Mouse (Mus musculus): ENCODE results near the gene Thyn1. TPM values are rescaled to one million over a fixed set of nuclear protein-coding genes. Genes with fewer than 3 reads are reported as not detected.
A peak's percentile ranks its signal among the peaks of the same experiment; 100 is the strongest.

Thyn1 gene
- 151 and 155 TPM in 2 replicates for polyA plus RNA-seq (2016; fragmentation: Nextera tagmentation; extraction: Ambion mirVana)

DNA sequence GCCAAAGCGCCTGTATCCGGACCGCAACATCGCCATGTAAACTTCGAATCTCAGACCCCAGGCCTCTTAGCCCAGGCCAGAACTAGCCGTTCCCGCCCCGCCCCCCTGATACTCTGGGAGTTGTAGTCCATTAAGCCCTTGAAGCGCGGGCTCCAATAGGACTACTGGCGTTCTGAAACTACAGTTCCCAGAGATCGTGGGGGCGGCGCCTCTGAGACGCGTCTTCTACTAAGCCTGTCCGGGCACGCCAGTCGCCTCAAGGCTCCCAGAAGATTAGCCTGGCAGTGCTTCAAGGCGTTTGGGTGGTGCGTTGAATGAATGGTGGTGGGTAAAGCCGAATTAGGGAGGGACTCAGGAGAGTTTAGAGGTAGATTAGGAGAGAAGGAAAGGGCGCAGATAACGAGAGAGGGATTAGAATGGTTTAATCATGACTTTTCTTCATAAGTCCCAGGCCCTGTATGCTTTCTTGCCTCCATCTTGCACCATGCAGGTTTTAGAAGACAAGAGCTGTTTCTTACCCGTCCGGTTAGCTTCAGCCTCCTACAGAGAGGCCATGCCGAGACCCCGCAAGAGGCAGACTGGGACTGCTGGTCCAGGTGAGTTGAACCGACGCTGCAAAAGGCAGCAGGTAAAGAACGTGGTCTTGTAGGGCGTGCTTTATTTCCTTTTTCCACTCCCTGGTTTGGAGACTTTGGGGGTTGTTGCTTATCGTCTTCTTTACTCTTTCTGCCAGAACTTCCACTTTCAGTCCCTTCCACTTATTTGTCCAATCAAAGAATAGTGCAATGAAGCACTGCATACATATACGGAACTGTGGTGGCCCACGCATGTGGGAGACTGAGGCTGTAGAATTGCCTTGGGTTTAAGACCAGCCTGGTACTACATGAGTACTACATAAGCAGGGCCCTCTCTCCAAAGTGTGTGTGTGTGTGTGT lies at the start of gene Thyn1, which contains the start of gene Acad8:
Gene Thyn1, plus strand, starts transcription at position 250 of the 935 bp plus-strand sequence.
Gene Acad8, minus strand, starts transcription at position 106 of the 935 bp plus-strand sequence.
- no peaks in the 10 kb centered on the region for H3K27me3 ChIP-seq
- H3K9ac ChIP-seq = peak within 1 kb of the TSS; percentile 76
- no peaks in the 10 kb centered on the region for H3K9me3 ChIP-seq
- peak within 1 kb of the TSS; percentile 76 for H3K4me3 ChIP-seq
- peaks cover 16% of the 10 kb centered on the region for H3K36me3 ChIP-seq
- peak within 1 kb of the TSS; percentile 76 for H3K4me2 ChIP-seq (replicated peaks)
- peak within 1 kb of the TSS; percentile 75 for H3K27ac ChIP-seq
- 1% methylated on average over 35 of the region's 35 CpGs for WGBS
- peaks cover 21% of the 10 kb centered on the region for H3K4me1 ChIP-seq
- peak; percentile 99 for ATAC-seq (ENCODE audit: insufficient number of reproducible peaks, insufficient read depth, low FRiP score, low TSS enrichment)

DNA sequence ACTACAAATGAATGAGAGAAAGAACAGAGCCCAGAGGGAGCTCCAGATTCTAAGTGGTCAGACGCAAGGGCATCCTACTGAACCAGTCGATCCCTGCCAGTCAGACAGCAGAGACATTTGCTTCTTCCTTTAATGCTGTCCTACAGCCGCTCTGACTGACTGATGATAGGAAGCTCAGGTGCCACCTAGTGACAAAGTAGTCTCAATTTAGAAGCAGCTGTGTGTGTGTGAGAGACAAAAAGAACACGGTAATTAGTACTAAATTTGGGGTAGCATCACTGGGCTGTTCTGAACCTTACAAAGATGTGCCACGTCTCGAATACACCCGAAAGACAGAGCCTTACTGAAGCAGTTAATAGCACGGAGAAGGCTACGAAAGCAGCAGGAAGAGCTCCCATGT lies 21.8 kb upstream of the Thyn1 start:
- no peak overlapping the region for H3K4me3 ChIP-seq
- H3K27me3 ChIP-seq = no peaks in the 10 kb centered on the region
- no peaks in the 10 kb centered on the region for H3K9me3 ChIP-seq
- no peak overlapping the region for H3K27ac ChIP-seq
- 91% methylated on average over 9 of the region's 9 CpGs for WGBS
- no peak for ATAC-seq (ENCODE audit: insufficient number of reproducible peaks, insufficient read depth, low FRiP score, low TSS enrichment)
- H3K36me3 ChIP-seq = peaks cover 54% of the 10 kb centered on the region
- H3K4me1 ChIP-seq = no peaks in the 10 kb centered on the region
- H3K4me2 ChIP-seq (replicated peaks) = no peak overlapping the region
- no peak overlapping the region for H3K9ac ChIP-seq

DNA sequence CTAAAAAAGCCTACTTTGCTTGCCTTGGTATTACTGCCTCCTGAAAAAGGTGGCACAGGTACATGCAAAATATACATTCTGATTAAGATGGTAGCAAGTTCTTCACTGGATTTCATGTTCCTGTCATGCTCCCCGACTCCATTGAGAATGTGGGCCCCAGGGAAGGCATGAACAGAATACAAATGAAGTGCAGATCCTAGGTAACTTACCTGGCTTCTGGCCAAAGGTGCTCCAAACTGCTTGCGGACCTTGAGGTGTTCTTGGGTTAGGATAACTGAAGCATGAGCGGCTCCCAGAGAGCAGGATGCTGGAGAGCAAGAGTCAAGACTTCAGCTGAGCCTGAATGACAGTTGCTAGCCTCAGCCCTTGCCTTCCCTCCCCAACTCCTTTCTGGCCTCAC lies 20.7 kb upstream of the Thyn1 start:
- Histone ChIP-seq H3K27ac (no peak overlapping the region), H3K9ac (no peak overlapping the region), H3K4me3 (no peak overlapping the region), H3K4me1 (no peaks in the 10 kb centered on the region), H3K27me3 (no peaks in the 10 kb centered on the region), H3K36me3 (peaks cover 56% of the 10 kb centered on the region), H3K9me3 (no peaks in the 10 kb centered on the region), H3K4me2 (replicated peaks) (no peak overlapping the region)
- ATAC-seq (ENCODE audit: insufficient number of reproducible peaks, insufficient read depth, low FRiP score, low TSS enrichment) = no peak
- WGBS = 91% methylated on average over 3 of the region's 3 CpGs

DNA sequence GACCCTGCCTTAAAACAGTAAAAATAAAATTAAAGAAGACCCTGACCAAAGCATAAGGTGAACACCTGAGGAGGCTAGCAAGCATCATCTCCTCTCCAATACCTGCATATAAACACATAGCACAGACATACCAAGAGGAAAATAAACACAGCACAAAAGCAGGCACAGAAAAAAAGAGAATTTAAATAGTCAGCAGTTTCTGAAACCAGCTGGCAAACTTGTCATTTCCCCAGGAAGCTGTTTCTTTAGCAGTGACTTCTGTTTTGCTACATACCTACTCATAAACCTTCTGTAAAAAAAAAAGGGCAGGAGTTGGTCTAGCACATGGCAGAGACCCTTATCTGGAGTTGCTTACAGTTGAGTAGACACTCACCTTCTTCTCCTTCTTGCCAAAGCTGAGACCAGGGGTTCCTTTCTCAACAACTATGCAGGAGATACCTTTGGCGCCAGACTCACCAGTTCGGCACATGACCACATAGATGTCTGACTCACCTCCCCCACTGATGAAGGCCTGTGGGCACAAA lies 14.4 kb upstream of the Thyn1 start:
- no peak overlapping the region for H3K4me3 ChIP-seq
- no peak overlapping the region for H3K27ac ChIP-seq
- H3K9me3 ChIP-seq = no peaks in the 10 kb centered on the region
- peaks cover 57% of the 10 kb centered on the region for H3K36me3 ChIP-seq
- 93% methylated on average over 2 of the region's 2 CpGs for WGBS
- H3K9ac ChIP-seq = no peak overlapping the region
- H3K4me2 ChIP-seq (replicated peaks) = no peak overlapping the region
- ATAC-seq (ENCODE audit: insufficient number of reproducible peaks, insufficient read depth, low FRiP score, low TSS enrichment) = no peak
- H3K27me3 ChIP-seq = no peaks in the 10 kb centered on the region
- H3K4me1 ChIP-seq = no peaks in the 10 kb centered on the region

DNA sequence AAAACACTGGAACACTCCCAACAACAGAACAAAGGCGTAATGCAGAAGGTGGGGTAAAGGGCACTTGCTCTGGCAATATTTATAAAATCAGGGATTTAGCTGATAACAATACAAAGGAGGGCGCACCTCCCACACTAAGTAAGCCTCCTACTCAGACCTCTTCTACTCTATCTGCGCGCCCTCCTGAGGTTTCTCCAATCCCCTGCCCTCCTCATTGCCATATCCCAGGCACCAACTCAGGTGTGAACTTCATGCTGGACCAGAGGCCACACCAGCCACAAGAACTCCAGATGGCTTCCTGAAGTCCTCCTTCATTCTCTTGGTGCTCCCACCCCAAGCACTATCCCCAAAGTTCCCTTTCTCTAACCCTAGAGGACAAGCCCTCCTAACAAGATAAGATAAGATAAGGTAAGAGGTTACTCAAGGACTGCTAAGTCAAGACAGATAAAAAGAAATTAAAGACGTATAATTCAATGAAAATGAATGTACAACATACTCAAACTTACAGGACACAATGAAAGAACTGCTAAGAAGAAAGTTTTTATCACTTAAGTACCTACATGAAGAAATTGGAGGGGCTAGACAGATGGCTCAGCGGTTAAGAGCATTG lies 13.7 kb upstream of the Thyn1 start:
- WGBS = 95% methylated on average over 6 of the region's 6 CpGs
- Histone ChIP-seq H3K4me2 (replicated peaks) (no peak overlapping the region), H3K27ac (no peak overlapping the region), H3K36me3 (peaks cover 63% of the 10 kb centered on the region), H3K27me3 (no peaks in the 10 kb centered on the region), H3K4me1 (no peaks in the 10 kb centered on the region), H3K4me3 (no peak overlapping the region), H3K9me3 (no peaks in the 10 kb centered on the region), H3K9ac (no peak overlapping the region)
- ATAC-seq (ENCODE audit: insufficient number of reproducible peaks, insufficient read depth, low FRiP score, low TSS enrichment) = no peak

DNA sequence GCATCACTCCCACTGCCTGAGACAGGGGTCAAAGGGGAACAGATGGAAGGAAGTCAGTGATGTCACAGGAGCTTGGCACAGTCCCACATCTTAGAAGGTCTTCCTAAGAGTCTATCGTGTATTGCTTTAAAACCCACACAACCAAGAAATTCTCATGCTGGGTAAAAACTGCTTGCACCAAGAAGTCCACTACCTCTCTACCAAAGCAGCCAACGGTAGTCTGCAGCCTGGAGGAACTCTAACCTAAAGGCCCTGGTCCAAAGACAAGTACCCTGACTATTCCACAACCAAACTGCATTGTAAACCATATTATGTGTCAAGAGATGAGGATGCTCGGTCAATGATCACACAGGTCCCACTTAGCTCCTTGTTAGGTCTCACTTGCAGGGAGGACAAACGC lies 9.3 kb upstream of the Thyn1 start:
- H3K9ac ChIP-seq = no peak overlapping the region
- no peak overlapping the region for H3K4me2 ChIP-seq (replicated peaks)
- H3K4me3 ChIP-seq = no peak overlapping the region
- peaks cover 59% of the 10 kb centered on the region for H3K36me3 ChIP-seq
- H3K27ac ChIP-seq = no peak overlapping the region
- ATAC-seq (ENCODE audit: insufficient number of reproducible peaks, insufficient read depth, low FRiP score, low TSS enrichment) = no peak
- no peaks in the 10 kb centered on the region for H3K4me1 ChIP-seq
- 96% methylated on average over 4 of the region's 4 CpGs for WGBS
- H3K9me3 ChIP-seq = no peaks in the 10 kb centered on the region
- no peaks in the 10 kb centered on the region for H3K27me3 ChIP-seq

DNA sequence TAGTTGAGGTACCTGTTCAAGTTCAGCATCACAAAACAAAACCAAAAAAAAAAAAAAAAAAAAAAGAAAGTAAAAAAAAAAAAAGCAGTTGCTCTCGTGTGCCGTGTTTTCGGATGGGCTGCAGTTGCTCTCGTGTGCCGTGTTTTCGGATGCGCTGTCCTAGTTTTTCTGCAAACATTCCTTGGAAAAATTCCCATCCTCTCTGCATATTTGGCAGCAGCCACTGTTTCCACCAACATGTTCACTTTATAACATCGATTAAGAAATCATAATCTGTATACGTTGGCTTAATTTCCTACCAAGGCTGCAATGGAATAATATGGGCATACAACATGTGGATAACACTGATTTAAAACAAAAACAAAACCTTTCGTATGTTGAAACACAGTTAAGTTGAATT lies 6.4 kb upstream of the Thyn1 start:
- peaks cover 41% of the 10 kb centered on the region for H3K36me3 ChIP-seq
- ATAC-seq (ENCODE audit: insufficient number of reproducible peaks, insufficient read depth, low FRiP score, low TSS enrichment) = no peak
- no peaks in the 10 kb centered on the region for H3K27me3 ChIP-seq
- H3K9ac ChIP-seq = no peak overlapping the region
- H3K4me2 ChIP-seq (replicated peaks) = no peak overlapping the region
- no peak overlapping the region for H3K27ac ChIP-seq
- H3K4me3 ChIP-seq = no peak overlapping the region
- 92% methylated on average over 10 of the region's 10 CpGs for WGBS
- H3K4me1 ChIP-seq = 0 out of 2 replicates have a peak, but pooled peaks cover 3% of the 10 kb centered on the region
- H3K9me3 ChIP-seq = no peaks in the 10 kb centered on the region

DNA sequence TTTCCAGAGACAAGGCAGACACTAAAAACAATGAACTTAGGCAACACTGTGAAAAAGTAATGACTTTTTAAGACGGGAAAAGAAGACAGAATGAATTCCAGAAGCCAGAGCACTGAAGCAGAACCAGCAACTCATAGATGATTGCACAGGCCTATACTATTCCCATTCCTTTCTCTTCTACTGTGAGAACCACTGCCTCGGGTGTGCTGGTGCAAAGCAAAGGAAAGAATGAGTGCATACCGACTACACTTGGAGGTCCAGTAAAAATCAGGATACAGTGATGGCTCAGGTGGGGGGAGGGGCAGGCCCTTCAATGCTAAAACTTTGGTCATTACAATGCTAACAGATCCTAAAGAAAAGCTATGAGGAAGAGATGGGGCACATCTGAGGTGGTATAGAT lies 5.6 kb upstream of the Thyn1 start:
- H3K4me3 ChIP-seq = no peak overlapping the region
- ATAC-seq (ENCODE audit: insufficient number of reproducible peaks, insufficient read depth, low FRiP score, low TSS enrichment) = no peak
- H3K36me3 ChIP-seq = peaks cover 34% of the 10 kb centered on the region
- H3K4me2 ChIP-seq (replicated peaks) = no peak overlapping the region
- H3K27ac ChIP-seq = no peak overlapping the region
- no peaks in the 10 kb centered on the region for H3K27me3 ChIP-seq
- H3K9ac ChIP-seq = no peak overlapping the region
- H3K9me3 ChIP-seq = no peaks in the 10 kb centered on the region
- 0 out of 2 replicates have a peak, but pooled peaks cover 5% of the 10 kb centered on the region for H3K4me1 ChIP-seq
- 72% methylated on average over 3 of the region's 3 CpGs for WGBS

DNA sequence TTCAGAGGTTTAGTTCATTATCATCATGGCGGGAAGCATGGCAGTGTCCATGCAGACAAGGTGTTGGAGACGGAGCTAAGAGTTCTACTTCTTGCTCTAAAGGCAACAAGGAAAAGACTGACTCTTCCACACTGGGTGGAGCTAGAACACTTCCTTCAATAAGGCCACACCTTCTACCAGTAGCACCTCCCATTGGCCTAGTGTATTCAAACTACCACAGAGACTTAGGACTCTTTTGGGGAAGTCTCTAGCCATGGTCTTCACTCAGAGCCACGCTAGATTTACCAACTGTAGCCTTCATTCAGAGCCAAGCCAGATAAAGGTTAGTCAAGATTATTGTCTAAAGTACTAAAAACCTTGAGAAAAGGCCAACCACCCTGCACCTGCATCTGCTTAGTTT lies 2.4 kb upstream of the Thyn1 start:
- no peak overlapping the region for H3K4me2 ChIP-seq (replicated peaks)
- H3K9ac ChIP-seq = no peak overlapping the region
- no peak overlapping the region for H3K4me3 ChIP-seq
- 88% methylated on average over 3 of the region's 3 CpGs for WGBS
- no peak for ATAC-seq (ENCODE audit: insufficient number of reproducible peaks, insufficient read depth, low FRiP score, low TSS enrichment)
- no peaks in the 10 kb centered on the region for H3K27me3 ChIP-seq
- 0 out of 2 replicates have a peak, but pooled peaks cover 2% of the 10 kb centered on the region for H3K36me3 ChIP-seq
- H3K9me3 ChIP-seq = no peaks in the 10 kb centered on the region
- peaks cover 21% of the 10 kb centered on the region for H3K4me1 ChIP-seq
- no peak overlapping the region for H3K27ac ChIP-seq

DNA sequence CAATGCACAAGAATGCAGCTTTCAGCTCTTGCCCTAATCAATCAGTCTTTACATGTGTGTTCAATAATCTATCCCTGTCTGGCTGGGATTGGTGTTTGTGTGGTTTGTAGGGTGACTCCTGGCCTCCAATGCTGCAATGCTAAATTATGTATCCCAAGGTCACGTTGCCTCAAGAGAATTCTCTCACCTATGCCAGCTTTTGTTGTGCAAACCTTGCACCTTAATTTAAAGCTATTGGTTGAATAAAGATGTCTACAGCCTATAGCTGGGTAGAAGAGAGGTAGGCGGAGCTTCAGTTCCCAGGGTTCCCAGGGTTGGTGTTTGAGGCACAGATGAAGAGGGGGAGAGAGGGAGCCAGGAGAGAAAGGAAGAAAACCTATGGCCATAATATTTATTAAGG lies 2.0 kb upstream of the Thyn1 start:
- H3K9ac ChIP-seq = no peak overlapping the region
- H3K4me1 ChIP-seq = peaks cover 21% of the 10 kb centered on the region
- no peaks in the 10 kb centered on the region for H3K9me3 ChIP-seq
- no peak for ATAC-seq (ENCODE audit: insufficient number of reproducible peaks, insufficient read depth, low FRiP score, low TSS enrichment)
- no peaks in the 10 kb centered on the region for H3K27me3 ChIP-seq
- H3K4me2 ChIP-seq (replicated peaks) = no peak overlapping the region
- H3K27ac ChIP-seq = no peak overlapping the region
- 94% methylated on average over 2 of the region's 2 CpGs for WGBS
- no peak overlapping the region for H3K4me3 ChIP-seq
- H3K36me3 ChIP-seq = no peaks in the 10 kb centered on the region

DNA sequence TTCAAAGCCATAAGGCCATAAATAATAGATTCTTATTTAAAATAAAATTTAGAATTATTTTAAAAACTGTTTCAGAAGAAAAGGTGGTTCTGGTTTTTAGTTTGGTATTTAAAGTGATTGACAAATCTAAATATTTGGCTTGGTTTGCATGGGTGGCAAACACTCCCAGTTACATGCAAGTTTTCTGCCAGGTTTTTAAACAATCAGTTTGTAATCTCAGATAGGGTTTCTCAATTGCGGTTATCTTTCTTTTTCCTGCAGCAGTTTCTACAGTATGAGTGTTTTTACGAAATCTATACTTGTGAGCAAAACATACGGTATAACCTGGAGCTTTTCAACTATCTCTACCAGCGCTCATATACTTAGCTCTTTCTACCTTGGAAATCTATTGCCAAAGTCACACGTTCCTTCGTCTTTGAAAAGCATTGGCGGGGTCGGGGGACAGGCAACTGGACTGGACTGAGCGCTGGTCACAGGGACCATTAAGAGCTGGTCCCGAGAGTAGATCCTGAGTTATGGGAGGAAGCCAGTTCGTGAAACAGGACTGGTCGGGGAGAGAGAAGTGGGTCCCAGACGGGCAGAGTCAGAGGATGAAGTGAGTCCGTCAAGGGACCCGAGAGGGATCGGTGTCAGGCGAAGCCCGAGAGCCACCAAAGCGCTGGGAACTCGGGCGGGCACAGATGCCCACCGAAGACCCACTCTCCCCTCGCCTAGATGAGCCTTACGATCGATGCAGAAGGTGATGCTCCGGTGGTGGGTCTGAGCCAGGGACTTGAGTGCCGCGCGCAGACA lies 645 bp upstream of the Thyn1 start:
- 2% methylated on average over 29 of the region's 29 CpGs for WGBS
- H3K27ac ChIP-seq = peak overlapping the region; percentile 51; the same call in 1 of the 2 replicates

More for the DNA sequence above, 645 bp upstream of the Thyn1 start:
- H3K4me3 ChIP-seq = peak overlapping the region; percentile 76
- H3K4me2 ChIP-seq (replicated peaks) = peak overlapping the region; percentile 76
- peaks cover 9% of the 10 kb centered on the region for H3K36me3 ChIP-seq
- no peaks in the 10 kb centered on the region for H3K27me3 ChIP-seq
- H3K4me1 ChIP-seq = peaks cover 21% of the 10 kb centered on the region
- no peaks in the 10 kb centered on the region for H3K9me3 ChIP-seq
- H3K9ac ChIP-seq = peak overlapping the region; percentile 76
- ATAC-seq (ENCODE audit: insufficient number of reproducible peaks, insufficient read depth, low FRiP score, low TSS enrichment) = peak; percentile 48

Measured in embryonic facial prominence, embryonic 12.5 days (tissue).